Mouse (Mus musculus) midbrain, embryonic 16.5 days (tissue): ENCODE results near the gene Ints6. TPM values are rescaled to one million over a fixed set of nuclear protein-coding genes. Genes with fewer than 3 reads are reported as not detected.
"Not testable (repeated sequence)": the region's sequence is repeated elsewhere in the genome, so short reads cannot be mapped to it uniquely, and the experiment has no call there.

Experiments used
- ATAC-seq: fragments of 200-750 bp; cut with Nextera tagmentation; 2 replicates; pipeline ENCODE4 v1.8.0; 2017; ENCODE audit warnings: moderate TSS enrichment
- H3K27ac ChIP-seq: fragments of 300-500 bp; sonication (generic); 2 replicates; pipeline ENCODE4 v1.5.1; 2014; ENCODE audit warnings: mild to moderate bottlenecking, low read length, mixed read lengths
- H3K27me3 ChIP-seq: fragments of 300-500 bp; sonication (generic); 2 replicates; pipeline ENCODE4 v1.6.1; 2014; ENCODE audit warnings: low read depth, low read length, mixed read lengths; ENCODE audit not compliant: control insufficient read depth, insufficient read depth
- H3K36me3 ChIP-seq: fragments of 300-500 bp; sonication (generic); 2 replicates; pipeline ENCODE4 v1.6.1; 2014; ENCODE audit warnings: mild to moderate bottlenecking, low read length, moderate library complexity, mixed read lengths; ENCODE audit not compliant: control insufficient read depth, insufficient read depth
- H3K4me1 ChIP-seq: fragments of 300-500 bp; sonication (generic); 2 replicates; pipeline ENCODE4 v1.6.1; 2014; ENCODE audit warnings: mild to moderate bottlenecking, low read length, mixed read lengths; ENCODE audit not compliant: control insufficient read depth, insufficient read depth
- H3K4me2 ChIP-seq: fragments of 300-500 bp; sonication (generic); 2 replicates; pipeline ENCODE4 v1.6.1; 2014; ENCODE audit warnings: mild to moderate bottlenecking, low read length, mixed read lengths
- H3K4me3 ChIP-seq: fragments of 300-500 bp; sonication (generic); 2 replicates; pipeline ENCODE4 v1.5.1; 2014; ENCODE audit warnings: low read depth, mild to moderate bottlenecking, low read length, moderate library complexity, mixed read lengths
- H3K9ac ChIP-seq: fragments of 300-500 bp; sonication (generic); 2 replicates; pipeline ENCODE4 v1.6.1; 2014; ENCODE audit warnings: low read depth, low read length, mixed read lengths
- H3K9me3 ChIP-seq: fragments of 300-500 bp; sonication (generic); replicated peaks from 2 replicates; pipeline ENCODE4 v1.6.1; 2014; ENCODE audit warnings: mild to moderate bottlenecking, low read length, mixed read lengths; ENCODE audit not compliant: control insufficient read depth, poor library complexity, severe bottlenecking
- WGBS: fragments of 180-500 bp; shearing (Covaris S2); extraction: QIAGEN DNeasy Blood & Tissue Kit; methylation state at CpG from one replicate; pipeline ENCODE4 v1.1.7; 2014; 5-methylcytosine and 5-hydroxymethylcytosine counted together
- polyA plus RNA-seq: library from polyadenylated mRNA; unstranded; fragments of >200 nt; fragmentation: Nextera tagmentation; extraction: Ambion mirVana; gene quantifications from 2 replicates; pipeline ENCODE4 v1.2.1, GENCODE M21; 2015

The Ints6 gene
- polyA plus RNA-seq, 1 experiment from 2014 or later: 16.2 TPM

GRCm38 (mm10) chr14:62648405-62648804 is 112.6 kb downstream of the Ints6 start:
- 89% methylated on average over 6 of the region's 6 CpGs for WGBS
- no peak for ATAC-seq
- Histone ChIP-seq H3K27ac (no peak overlapping the region), H3K4me1 (no peaks in the 10 kb centered on the region), H3K4me3 (no peak overlapping the region), H3K9ac (no peak overlapping the region), H3K36me3 (no peaks in the 10 kb centered on the region), H3K4me2 (no peak overlapping the region), H3K27me3 (no peaks in the 10 kb centered on the region), H3K9me3 (no peaks in the 10 kb centered on the region)

- H3K4me3 ChIP-seq, H3K9ac ChIP-seq, H3K9me3 ChIP-seq, ATAC-seq, H3K27ac ChIP-seq, H3K27me3 ChIP-seq, H3K4me2 ChIP-seq, H3K36me3 ChIP-seq, H3K4me1 ChIP-seq: not testable (repeated sequence)
- WGBS: 96% methylated on average over 6 of the region's 7 CpGs
These were observed 118.6 kb downstream of the Ints6 start for GRCm38 (mm10) chr14:62642368-62642767.

GRCm38 (mm10) chr14:62640396-62640795 is 120.6 kb downstream of the Ints6 start:
- ATAC-seq: no peak
- Histone ChIP-seq H3K27me3 (no peaks in the 10 kb centered on the region), H3K9me3 (no peaks in the 10 kb centered on the region), H3K36me3 (no peaks in the 10 kb centered on the region), H3K27ac (no peak overlapping the region), H3K4me3 (no peak overlapping the region), H3K9ac (no peak overlapping the region), H3K4me2 (no peak overlapping the region), H3K4me1 (peaks cover 9% of the 10 kb centered on the region)
- WGBS: 54% methylated on average over 4 of the region's 4 CpGs

- Histone ChIP-seq H3K4me3 (no peak overlapping the region), H3K9ac (no peak overlapping the region), H3K27ac (no peak overlapping the region), H3K4me2 (no peak overlapping the region), H3K4me1 (peaks cover 9% of the 10 kb centered on the region), H3K36me3 (no peaks in the 10 kb centered on the region), H3K27me3 (no peaks in the 10 kb centered on the region), H3K9me3 (no peaks in the 10 kb centered on the region)
- WGBS: 91% methylated on average over 5 of the region's 5 CpGs
- ATAC-seq: no peak
These were observed 121.4 kb downstream of the Ints6 start for GRCm38 (mm10) chr14:62639551-62639950.

- H3K9me3 ChIP-seq: no peaks in the 10 kb centered on the region
- no peaks in the 10 kb centered on the region for H3K36me3 ChIP-seq
- H3K27me3 ChIP-seq: no peaks in the 10 kb centered on the region
- H3K9ac ChIP-seq: no peak overlapping the region
- no peak for ATAC-seq
- no peak overlapping the region for H3K27ac ChIP-seq
- no peak overlapping the region for H3K4me2 ChIP-seq
- H3K4me3 ChIP-seq: no peak overlapping the region
- WGBS: 71% methylated on average over 6 of the region's 6 CpGs
- H3K4me1 ChIP-seq: peaks cover 9% of the 10 kb centered on the region
These were observed 121.9 kb downstream of the Ints6 start for GRCm38 (mm10) chr14:62639111-62639510.

GRCm38 (mm10) chr14:62638345-62638702 is 122.6 kb downstream of the Ints6 start:
- no peak overlapping the region for H3K4me3 ChIP-seq
- peak; percentile 34; the same call in 1 of the 2 replicates for ATAC-seq

GRCm38 (mm10) chr14:62637436-62638344 is 123.3 kb downstream of the Ints6 start:
- ATAC-seq: peak; percentile 63
- Histone ChIP-seq H3K9ac (no peak overlapping the region), H3K4me2 (peak overlapping the region; percentile 33), H3K4me1 (peaks cover 9% of the 10 kb centered on the region), H3K27ac (peak overlapping the region; percentile 69), H3K4me3 (no peak overlapping the region), H3K9me3 (no peaks in the 10 kb centered on the region), H3K27me3 (no peaks in the 10 kb centered on the region), H3K36me3 (no peaks in the 10 kb centered on the region)
- WGBS: 24% methylated on average over 9 of the region's 9 CpGs

More at GRCm38 (mm10) chr14:62638345-62638702, 122.6 kb downstream of the Ints6 start:
- Histone ChIP-seq H3K27ac (peak overlapping the region; percentile 69), H3K27me3 (no peaks in the 10 kb centered on the region), H3K9ac (no peak overlapping the region), H3K4me1 (peaks cover 9% of the 10 kb centered on the region), H3K4me2 (peak overlapping the region; percentile 33), H3K9me3 (no peaks in the 10 kb centered on the region), H3K36me3 (no peaks in the 10 kb centered on the region)
- WGBS: 30% methylated on average over 6 of the region's 6 CpGs

GRCm38 (mm10) chr14:62627951-62628350 is 133.0 kb downstream of the Ints6 start:
- no peaks in the 10 kb centered on the region for H3K4me1 ChIP-seq
- no peaks in the 10 kb centered on the region for H3K27me3 ChIP-seq
- WGBS: 86% methylated on average over 5 of the region's 5 CpGs
- no peak overlapping the region for H3K4me3 ChIP-seq
- H3K9ac ChIP-seq: no peak overlapping the region
- H3K4me2 ChIP-seq: no peak overlapping the region
- H3K36me3 ChIP-seq: no peaks in the 10 kb centered on the region
- no peaks in the 10 kb centered on the region for H3K9me3 ChIP-seq
- ATAC-seq: no peak
- no peak overlapping the region for H3K27ac ChIP-seq
